Mouse (Mus musculus) CD8-positive naive resting alpha-beta T cell, adult 2 months (primary cell): ENCODE measurements at regions not wholly inside any gene's neighbourhood (a gene's known extent, or its start where the extent isn't known, plus 50 kb on each side); places are given as distances from the start of the nearest gene placed in this dataset.
A peak's percentile ranks its signal among the peaks of the same experiment; 100 is the strongest.

ENCODE experiments used
- DNase-seq, 2 experiments: peaks; one replicate each; pipeline ENCODE4 v3.0.0; 2022; ENCODE audit warnings: low read depth in 2 of 2, low spot score in 2 of 2

DNA sequence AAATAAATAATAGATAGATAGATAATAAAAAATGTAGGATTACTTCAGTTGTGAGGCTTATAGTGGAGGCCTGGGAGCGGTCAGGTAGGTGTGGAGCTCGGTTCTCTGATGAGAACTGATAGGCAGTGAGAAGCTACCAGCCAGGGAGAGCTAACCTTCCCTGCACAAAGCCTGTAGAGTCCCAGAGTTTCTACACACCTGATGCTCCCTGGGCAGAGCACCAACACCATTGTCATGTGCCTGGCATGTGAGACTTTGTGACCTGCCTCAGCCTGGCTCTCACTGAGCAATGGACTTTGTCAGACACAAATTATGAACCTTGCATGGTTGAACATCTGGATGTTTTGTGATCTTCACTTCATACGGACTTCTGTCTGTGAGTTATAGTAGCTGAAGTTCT lies 71.1 kb upstream of the Smyd2 start:
- no peak for DNase-seq

DNA sequence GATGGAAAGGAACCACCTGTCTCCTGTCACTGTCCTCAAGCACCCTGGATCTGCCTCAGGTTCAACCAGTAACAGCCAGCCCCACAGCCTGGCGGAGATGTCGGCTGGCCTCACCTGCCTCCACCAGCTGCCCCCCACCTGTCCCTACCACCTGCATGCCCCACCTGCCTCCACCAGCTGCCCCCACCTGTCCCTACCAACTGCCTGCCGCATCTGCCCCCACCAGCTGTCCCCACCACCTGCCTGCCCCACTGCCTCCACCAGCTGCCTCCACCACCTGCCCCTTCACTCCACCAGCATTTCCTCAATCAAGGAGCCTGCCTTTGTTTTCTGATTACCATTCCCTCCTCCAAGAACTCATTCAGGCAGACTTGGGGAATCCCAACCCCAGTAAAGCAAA lies 68.9 kb upstream of the Smyd2 start:
- no peak for DNase-seq

DNA sequence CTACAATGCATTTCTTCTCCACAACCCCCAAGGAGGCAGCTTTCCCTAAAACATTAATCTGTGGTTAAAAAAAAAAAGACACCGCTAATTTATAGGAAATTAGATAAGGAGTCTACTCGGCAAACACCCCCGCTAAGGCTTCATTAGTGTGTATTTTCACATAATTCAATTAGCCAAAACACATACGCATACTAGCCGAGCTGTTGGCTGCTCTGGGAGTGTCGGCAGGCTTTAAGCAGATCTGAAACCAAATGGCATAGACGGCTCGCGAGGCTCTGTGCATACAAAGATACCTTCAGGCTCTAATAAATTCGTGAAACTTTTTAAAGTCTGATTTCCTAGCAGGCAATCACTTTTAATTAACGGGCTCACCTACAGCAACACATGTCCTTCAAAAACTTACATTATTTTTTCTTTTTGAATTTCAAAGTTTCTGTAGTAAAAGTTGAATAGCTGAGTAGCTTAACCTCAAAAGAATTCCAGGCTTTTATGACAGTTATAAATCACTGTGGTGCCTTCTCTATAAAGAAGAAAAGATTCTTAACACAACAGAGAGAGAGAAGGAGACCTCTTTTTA lies 68.0 kb upstream of the Smyd2 start:
- DNase-seq = no peak

DNA sequence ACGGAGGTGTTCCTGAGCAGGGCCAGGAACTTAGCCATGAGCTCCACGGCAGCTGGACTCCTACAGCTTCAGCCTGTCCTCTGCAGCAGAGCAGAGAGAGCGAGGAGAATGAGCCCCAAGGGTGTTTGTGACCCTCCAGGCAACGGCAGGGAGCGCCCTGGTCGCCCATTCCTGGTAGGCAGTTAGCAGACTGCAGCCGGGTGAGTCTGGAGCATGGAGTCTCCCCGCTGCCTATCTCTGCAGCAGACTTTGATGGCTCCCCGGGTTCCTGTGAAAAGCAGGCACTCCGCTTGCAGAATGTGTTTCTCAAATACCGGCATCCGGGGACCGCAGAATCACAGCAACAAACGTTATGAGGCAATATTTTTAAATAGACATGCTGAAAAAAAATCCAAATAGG lies 67.2 kb upstream of the Smyd2 start:
- no peak for DNase-seq

DNA sequence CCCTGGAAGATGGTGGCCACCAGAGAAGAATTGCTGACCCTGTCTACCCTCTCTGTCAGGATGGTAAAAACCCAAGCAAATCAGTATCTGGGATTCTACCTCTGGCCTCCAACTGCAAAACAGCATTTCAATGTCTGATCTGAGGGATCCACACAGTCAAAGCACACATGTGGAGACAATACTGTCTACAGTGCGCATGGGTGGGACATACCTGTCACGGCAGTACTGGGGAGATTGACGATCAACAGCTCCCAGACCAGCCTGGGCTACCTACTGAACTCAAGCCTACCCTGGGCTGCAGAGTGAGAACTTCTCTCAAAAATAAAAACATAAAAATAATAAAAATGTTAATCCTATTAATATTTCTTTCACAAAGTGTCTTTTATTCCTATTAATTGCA lies 66.7 kb upstream of the Smyd2 start:
- no peak for DNase-seq

DNA sequence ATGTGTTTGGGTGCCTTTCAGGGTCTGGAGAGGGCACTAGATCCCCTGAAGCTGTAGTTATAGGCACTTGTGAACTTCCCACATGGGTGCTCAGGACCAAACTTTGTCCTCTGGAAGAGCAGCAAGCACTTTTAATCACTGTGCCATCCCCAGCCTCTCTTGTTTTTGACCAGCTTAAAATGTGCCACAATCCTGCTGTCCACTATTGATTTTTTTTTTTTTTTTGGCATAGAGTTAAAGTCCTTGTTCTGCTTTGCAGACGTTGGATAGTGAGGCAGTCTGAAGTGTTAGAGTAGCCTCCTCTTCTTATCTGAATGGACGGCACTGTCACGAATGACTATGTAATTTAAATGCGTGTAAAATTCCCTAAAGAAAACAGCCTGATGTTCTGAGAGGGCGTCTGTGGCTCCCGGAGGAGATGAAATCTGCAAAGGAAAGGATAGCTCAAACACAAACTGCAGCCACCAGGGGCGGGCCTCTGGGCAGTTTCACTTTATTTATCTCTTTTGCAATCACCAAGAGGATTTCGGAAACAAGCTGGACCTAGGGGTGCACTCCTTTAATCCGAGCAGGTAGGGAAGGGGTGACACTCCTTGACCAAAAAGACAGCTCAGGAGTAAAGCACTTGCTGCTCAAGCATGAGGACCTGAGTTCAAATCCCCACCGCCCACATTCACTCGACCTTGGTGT lies 63.5 kb upstream of the Smyd2 start:
- no peak for DNase-seq

DNA sequence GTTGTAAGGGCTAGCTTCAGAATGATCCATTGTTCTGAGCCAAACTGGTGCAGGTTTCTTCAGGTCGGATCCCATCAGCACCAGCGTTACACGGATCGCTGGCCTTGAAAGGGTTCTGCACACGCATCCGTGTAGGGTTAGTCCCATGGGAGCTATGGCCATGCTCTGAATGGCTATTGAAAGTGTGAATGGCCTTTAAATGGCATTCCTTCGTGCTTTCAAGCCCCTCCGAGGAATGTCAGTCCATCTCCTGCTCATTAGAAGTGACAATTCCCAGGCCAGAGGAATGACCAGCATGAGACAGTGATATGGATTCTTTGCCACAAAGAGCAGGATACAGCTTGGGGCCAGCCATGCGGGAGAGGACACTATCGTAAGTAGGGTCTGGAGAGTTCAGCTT lies 56.1 kb upstream of the Smyd2 start:
- DNase-seq = no peak

DNA sequence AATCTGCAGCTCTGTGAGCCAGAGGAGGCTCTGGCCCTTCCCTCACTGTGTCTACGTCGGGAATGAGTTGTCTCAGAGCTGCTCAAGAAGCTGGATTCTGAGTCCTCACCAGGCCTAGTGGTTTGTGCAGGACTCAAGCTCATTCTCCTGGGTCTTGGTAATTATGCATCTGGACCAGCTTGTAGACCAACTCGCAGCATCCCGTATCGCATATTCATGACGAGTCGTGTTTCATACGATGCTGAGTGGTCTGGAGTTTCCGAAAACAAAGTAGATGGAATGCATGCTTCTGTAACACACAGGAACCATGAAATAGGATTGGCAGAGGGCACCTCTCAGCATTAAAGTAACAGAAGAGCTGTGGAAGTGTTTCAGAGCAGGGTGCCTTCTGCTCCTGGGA lies 53.5 kb upstream of the Smyd2 start:
- no peak for DNase-seq

DNA sequence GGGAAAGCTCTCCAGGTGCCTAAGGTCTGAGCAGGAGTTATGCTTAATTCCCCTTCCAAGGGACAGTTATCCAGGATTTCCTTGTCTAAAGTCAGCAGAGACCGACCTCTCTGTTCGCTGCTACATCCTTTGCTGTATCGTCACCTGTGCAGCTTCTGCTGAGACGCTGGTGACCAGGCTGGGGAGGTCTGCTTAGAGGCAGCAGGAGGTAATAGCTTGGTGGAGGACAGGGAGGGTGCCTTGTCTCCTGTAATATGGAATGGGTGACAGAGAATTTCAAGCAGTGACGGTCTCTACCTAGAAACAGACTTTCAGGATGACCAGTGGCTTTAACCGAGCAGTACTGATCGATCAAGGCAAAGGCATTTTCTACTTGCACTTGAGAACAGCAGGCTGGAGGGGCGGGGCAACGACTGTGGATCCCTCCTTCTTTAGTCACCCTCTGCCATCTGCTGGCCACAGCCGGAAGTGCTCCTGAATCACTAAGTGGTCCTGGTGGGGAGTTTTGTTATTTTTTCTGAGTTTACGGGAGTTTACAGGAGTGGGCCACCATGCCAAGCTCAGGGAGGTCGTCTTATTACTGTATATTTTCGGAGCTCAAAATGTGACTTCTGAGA lies 50.7 kb upstream of the Smyd2 start:
- peak; percentile 33 to 62 for DNase-seq
